Mouse (Mus musculus): ENCODE results near the gene Tmem231. TPM values are rescaled to one million over a fixed set of nuclear protein-coding genes. Genes with fewer than 3 reads are reported as not detected.

Gene Tmem231
- total RNA-seq, 1 experiment from 2014 or later, result 0.47 TPM

- no peak for ATAC-seq (ENCODE audit: extremely low read depth, insufficient number of reproducible peaks, low FRiP score, poor library complexity, severe bottlenecking)
These were observed 14.0 kb downstream of the Tmem231 start for GRCm38 (mm10) chr8:111919663-111920062.

GRCm38 (mm10) chr8:111912860-111913432, 20.7 kb downstream of the Tmem231 start:
- no peak for ATAC-seq (ENCODE audit: extremely low read depth, insufficient number of reproducible peaks, low FRiP score, poor library complexity, severe bottlenecking)

DNA sequence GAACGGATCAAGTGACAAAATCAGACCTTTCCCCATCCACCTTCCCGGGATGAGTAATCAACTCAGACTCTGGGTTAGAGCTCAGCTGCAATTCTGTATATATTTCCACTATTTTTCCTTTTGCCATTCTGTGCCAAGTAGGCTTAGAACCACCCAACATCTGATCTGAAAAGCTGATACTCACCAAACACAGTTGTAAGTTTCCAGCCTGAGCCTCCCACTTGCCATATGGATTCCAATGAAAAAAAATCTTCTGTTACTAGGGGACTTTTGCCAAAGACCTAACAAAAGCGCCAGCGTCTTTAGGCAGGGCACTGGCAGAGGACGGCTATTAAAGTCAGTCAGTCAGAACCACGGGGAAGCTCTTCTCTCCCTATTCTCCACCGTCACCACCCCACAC, 22.1 kb downstream of the Tmem231 start:
- ATAC-seq (ENCODE audit: extremely low read depth, insufficient number of reproducible peaks, low FRiP score, poor library complexity, severe bottlenecking), result no peak

DNA sequence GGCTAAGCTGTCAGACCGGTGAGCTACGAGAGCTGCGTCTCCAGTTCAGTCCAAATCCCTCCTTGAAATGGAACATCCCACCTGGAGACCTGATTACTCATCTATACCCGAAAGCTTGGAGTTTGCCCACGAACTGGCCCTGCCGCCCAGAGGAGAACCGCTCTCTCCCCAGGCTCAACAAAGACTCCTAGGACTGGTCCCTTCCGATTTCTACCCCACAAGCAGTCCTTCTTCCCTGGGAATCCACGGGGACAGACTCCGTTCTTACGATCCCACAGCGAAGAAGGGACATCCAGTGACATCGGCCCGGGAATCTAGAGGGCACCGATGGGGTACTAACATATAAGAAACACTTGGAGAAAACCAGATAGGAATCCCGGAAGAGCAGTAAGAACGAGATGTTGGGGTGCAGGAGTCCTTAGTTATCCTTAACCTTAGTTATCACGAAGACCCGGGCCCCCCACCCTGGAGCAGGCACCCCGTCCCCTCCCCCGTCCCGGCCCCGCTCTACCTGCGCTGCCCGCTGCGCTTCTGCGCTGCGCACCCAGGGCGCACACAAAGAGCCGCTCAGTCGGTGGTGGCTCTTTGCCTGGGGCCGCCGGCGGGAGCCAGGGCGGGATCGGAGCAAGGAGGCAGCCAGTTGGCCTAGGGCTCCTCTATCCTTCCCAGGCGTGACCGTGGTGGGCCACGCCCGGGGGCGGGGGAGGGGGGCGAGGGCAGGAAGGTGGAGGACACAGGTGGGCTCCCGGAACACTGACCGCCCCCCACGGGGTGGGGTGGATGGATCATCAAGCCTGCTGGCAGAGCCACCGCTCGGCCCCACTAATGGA, 23.8 kb downstream of the Tmem231 start, which contains the start of gene Chst5:
Gene Chst5 (minus strand): TSS at position 827 of the 830 bp plus-strand sequence.
- no peak for ATAC-seq (ENCODE audit: extremely low read depth, insufficient number of reproducible peaks, low FRiP score, poor library complexity, severe bottlenecking)

GRCm38 (mm10) chr8:111905500-111906121, 28.1 kb downstream of the Tmem231 start:
- ATAC-seq (ENCODE audit: extremely low read depth, insufficient number of reproducible peaks, low FRiP score, poor library complexity, severe bottlenecking), result no peak

DNA sequence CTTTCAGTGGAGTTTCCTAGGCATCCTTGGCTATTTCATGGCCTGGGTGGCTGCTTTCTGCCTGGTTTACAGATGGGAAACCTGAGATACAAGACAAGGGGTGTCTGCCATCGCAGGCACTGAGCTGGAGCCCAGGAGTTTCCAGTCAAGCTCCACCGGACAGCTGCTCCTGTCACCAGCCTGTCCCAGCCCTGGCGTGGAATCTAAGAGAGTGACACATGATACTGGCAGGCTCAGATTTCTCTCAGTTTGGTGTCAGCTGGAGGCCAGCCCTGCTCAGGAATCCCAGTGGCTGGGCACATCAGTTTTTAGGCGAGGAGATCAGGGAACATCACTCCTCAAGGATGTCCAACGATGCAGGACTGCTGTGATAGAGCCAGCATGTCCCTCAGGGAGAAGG, 31.6 kb downstream of the Tmem231 start:
- ATAC-seq (ENCODE audit: extremely low read depth, insufficient number of reproducible peaks, low FRiP score, poor library complexity, severe bottlenecking), result no peak

DNA sequence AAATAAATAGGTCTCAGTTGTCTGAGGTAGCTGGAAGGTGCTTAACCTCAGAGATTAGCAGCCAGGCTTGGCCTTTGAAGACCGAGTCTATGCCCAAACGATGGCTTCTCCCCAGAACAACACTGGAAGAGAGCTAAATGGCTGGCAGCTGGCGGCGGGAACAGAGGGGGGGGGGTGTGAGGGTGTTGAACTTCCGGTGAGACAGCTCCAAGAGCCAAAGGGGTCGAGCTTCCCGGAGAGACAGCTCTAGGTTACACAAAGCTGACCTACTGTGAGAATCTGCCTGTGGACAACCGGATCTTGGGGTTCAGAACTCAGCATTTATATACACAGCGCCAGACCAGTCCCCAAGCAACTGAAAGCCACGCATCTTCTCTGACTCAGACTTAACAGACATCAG, 35.1 kb downstream of the Tmem231 start:
- no peak for ATAC-seq (ENCODE audit: extremely low read depth, insufficient number of reproducible peaks, low FRiP score, poor library complexity, severe bottlenecking)

DNA sequence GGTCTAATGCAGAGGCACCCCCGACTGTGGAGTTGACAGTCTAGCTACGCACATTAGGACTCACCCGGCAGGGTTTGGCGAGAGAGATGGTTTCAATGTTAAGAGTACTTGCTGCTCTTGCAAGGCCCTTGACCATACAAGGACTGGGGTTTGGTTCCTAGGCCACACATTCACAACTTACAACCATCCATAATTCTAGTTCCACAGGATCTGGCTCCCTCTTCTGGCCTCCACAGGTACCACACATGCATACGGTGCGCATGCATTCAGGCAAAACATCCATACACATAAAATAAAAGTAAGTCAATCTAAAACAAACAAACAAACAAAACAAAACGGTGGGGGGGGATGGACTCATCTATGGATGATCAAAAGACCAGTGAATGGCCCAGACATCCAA, 38.7 kb downstream of the Tmem231 start:
- ATAC-seq (ENCODE audit: extremely low read depth, insufficient number of reproducible peaks, low FRiP score, poor library complexity, severe bottlenecking), result no peak

DNA sequence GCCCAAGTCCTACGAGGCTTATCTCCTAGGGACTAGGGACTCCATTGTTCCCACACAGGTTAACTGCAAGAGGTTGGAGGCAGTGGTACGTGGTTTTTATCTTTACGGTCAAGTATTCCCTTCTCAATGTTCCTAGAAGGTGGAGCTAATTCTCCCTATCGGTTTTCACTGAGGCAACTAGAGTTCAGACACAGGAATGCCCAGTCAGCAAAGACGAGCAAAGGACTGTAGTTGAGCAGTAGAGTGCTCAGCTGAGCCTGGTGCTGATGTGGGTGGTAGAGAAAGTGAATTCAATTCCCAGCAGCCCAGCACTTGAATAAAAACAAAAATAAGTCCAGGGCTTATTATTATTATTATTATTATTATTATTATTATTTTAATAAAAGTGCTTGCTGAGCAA, 41.1 kb downstream of the Tmem231 start:
- ATAC-seq (ENCODE audit: extremely low read depth, insufficient number of reproducible peaks, low FRiP score, poor library complexity, severe bottlenecking), result no peak

DNA sequence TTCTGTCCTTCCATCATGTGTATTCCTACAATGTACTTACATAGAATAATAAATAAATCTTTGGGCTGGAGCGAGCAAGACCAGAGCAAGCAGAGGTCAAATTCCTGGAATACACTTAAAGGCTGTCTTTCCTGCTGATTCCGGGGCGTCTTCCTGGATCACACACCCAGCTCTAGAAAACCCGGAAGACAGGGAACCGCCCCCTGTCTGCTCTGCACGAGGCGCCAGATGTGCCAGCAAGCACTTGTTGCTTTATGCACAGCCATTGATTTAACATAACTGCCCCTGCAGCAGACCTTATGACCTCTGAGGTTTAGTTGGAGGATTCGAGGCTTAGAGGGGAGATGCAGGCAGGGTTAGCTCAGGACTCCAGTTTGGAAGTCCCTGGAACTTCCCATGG, 41.7 kb downstream of the Tmem231 start:
- no peak for ATAC-seq (ENCODE audit: extremely low read depth, insufficient number of reproducible peaks, low FRiP score, poor library complexity, severe bottlenecking)

DNA sequence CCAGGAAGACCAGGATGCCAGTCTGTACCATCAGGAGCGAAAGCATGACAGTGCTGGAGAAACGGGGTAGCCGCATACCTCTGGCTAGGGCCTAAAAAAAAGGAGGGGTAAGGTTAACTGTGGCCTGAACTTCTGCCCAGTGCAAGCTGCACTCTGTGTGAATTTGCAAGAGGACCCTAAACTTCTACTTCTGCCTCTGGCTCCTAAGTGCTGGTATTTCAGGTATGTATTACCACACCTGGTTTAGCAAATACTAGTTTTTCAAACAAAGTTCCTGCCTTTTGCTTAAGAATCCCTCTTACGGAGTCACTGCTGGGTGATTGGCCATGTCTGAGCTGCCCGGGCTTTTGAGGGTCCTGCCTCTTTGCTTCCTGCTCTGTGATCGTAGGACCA, 42.8 kb downstream of the Tmem231 start:
- ATAC-seq (ENCODE audit: extremely low read depth, insufficient number of reproducible peaks, low FRiP score, poor library complexity, severe bottlenecking), result no peak

DNA sequence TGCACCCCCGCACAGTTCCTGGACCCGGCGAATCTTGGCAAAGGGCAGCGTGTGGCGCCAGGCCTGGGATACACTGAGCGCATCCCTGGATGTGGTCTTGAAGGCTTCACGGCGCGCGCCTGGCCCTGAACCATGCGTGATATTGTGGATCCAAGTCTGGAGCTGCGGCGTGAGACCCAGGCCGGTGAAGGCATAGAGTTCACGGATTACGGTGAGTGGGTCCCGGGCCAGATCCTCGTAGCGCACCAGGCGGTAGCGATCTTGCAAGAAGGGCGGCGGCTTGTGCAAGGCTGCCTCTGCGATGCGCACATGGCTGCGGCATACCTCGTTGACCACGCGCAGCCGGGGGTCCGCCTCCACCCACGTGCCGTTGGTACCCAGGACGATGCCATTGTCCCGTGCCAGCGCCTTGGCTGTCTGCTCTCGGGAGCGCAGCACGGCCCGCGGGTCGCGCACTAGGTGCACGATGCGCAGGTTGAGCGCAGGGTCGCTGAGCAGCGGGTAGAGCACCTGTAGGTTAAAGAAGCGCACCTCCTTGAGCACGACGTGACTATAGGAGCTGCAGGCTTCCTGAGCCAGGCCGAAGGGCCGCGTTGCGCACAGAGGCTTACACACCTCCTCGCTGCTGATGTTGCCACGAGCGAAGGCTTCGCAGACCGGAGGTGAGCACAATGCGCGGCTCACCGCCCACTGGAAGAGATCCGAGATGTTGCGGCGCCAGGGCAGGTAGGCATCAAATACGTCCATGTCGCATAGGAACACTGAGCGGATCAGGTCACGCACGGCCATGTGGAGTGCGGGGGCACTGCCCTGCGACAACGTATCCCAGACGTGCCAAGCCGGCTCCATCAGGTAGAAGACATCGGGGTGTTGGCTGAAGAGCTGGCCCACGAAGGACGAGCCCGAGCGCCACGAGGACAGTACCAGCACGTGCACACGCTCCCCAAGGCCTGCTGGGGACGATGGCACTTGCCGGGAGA, 43.5 kb downstream of the Tmem231 start:
- no peak for ATAC-seq (ENCODE audit: extremely low read depth, insufficient number of reproducible peaks, low FRiP score, poor library complexity, severe bottlenecking)

- no peak for ATAC-seq (ENCODE audit: extremely low read depth, insufficient number of reproducible peaks, low FRiP score, poor library complexity, severe bottlenecking)
These were observed 45.5 kb downstream of the Tmem231 start for GRCm38 (mm10) chr8:111888091-111888650.

GRCm38 (mm10) chr8:111887479-111887878, 46.2 kb downstream of the Tmem231 start:
- ATAC-seq (ENCODE audit: extremely low read depth, insufficient number of reproducible peaks, low FRiP score, poor library complexity, severe bottlenecking), result no peak

DNA sequence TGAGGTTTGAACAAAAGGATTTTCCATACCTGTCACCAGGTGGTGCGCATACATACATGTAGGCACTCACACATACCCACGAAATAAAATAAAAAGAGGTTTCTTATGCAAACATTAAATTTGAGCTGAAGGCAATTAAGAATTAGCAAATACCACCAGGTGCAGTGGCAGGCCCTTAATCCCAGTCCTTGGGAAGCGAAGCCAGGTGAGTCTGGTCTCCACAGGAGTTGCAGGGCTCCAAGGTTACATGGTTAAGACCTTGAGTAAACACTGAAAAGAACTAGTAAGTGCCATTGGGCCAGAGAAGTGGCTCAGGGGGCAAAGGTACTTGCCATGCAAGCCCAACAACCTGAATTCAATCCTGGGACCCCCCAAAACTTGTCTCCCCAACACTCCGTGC, 50.1 kb downstream of the Tmem231 start:
- ATAC-seq (ENCODE audit: extremely low read depth, insufficient number of reproducible peaks, low FRiP score, poor library complexity, severe bottlenecking), result no peak

DNA sequence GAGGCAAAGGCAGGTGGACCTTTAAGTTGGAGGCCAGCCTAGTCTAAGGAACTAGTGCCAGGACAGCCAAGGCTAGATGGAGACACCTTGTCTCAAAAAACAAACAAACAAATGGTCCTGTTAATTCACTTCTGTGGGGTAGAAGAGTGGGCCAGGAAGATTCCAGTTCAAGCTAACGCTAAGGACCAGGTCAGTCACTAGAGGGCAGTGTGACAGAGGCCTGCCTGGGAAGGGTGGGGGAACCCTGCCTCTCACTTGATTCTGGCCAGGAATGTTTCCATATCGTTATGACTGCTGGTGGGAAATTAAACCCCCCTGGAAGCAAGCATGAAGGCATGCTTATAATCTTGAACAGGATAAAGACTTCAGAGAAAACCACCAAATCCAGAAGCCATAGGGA, 52.1 kb downstream of the Tmem231 start:
- peak; percentile 44; the same call in 1 of the 2 replicates for ATAC-seq (ENCODE audit: extremely low read depth, insufficient number of reproducible peaks, low FRiP score, poor library complexity, severe bottlenecking)

- no peak for ATAC-seq (ENCODE audit: extremely low read depth, insufficient number of reproducible peaks, low FRiP score, poor library complexity, severe bottlenecking)
These were observed 56.0 kb downstream of the Tmem231 start for GRCm38 (mm10) chr8:111877711-111878110.

DNA sequence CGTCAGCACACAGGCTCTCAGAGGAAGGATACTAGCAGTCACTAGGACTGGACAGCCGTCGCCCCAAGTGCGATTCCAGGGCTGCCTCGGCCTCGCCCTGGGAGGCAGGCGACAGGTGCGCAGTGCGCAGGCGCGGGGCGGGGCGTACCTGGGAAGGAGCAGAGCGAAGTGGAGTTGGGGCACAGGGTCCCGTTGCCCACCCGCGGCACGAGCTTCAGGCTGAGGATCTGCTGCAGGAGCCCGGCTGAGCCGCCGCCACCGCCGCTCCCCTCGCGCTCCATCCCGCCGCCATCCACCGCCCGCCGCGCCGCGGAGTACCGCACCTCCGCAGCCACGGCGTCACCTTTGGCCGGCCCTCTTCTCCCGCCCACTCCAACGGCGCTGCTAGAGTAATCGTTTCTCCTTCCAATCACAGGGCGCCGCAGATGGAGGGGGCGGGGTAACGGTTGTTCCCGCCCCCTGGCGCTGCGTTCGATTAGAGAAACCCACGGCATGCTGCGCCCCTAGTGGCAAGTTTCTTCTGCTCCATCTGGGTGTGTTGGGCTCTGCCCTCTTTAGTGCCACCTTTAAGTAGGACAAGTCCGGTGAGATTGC, 57.2 kb downstream of the Tmem231 start, which contains the start of gene Tmem170:
Gene Tmem170 (minus strand): TSS at position 396 of the 594 bp plus-strand sequence.
- ATAC-seq (ENCODE audit: extremely low read depth, insufficient number of reproducible peaks, low FRiP score, poor library complexity, severe bottlenecking), result peak; percentile 99
